Mouse (Mus musculus): Measurements from ENCODE around the gene Glcci1.

- TF ChIP-seq ZMIZ1 (IDR thresholded peaks at IDR 0.05; ENCODE audit: low read depth, low read length) (peak; percentile 76), POLR2A (IDR thresholded peaks at IDR 0.05; ENCODE audit: control insufficient read depth in 1 of 2, insufficient read depth in 1 of 2, low read depth in 1 of 2, low read length in 2 of 2, poor library complexity in 1 of 2) (peak; percentile 62 to 76; a peak in 3 of 4 replicates), CHD2 (IDR thresholded peaks at IDR 0.05; ENCODE audit: low read length) (peak; percentile 59)
Observed at GRCm38 (mm10) chr6:8508883-8509536, 390 bp upstream of the Glcci1 start.

All from MEL (cell line).